Mouse (Mus musculus): Measurements from ENCODE around the gene Furin. TPM values are rescaled to one million over a fixed set of nuclear protein-coding genes. Genes with fewer than 3 reads are reported as not detected.

Furin gene
- polyA plus RNA-seq, 1 experiment, result 35.7 TPM

- TF ChIP-seq POLR2A (IDR thresholded peaks at IDR 0.05; ENCODE audit: low read depth, low read length), result no peak
- TF ChIP-seq CTCF (IDR thresholded peaks at IDR 0.05; ENCODE audit: extremely low read depth, insufficient read depth, insufficient read length, insufficient replicate concordance), result no peak
- Histone ChIP-seq H3K4me3 (ENCODE audit: extremely low read depth, insufficient read depth, insufficient read length) (no peak overlapping the region), H3K4me1 (ENCODE audit: control insufficient read depth, insufficient read depth, insufficient read length) (no peaks in the 10 kb centered on the region), H3K27me3 (ENCODE audit: control insufficient read depth, insufficient read depth, low read length) (no peaks in the 10 kb centered on the region), H3K27ac (ENCODE audit: insufficient read depth, low read length) (no peak overlapping the region), H3K36me3 (ENCODE audit: control insufficient read depth, insufficient read depth, low read length) (no peaks in the 10 kb centered on the region)
- no peak for DNase-seq (ENCODE audit: low read depth in 1 of 2, low spot score in 2 of 2)
- WGBS, result 70% methylated on average over 3 of the region's 3 CpGs
Observed at GRCm38 (mm10) chr7:80419278-80419677, 14.0 kb upstream of the Furin start.

- Histone ChIP-seq H3K4me1 (ENCODE audit: control insufficient read depth, insufficient read depth, insufficient read length) (no peaks in the 10 kb centered on the region), H3K4me3 (ENCODE audit: extremely low read depth, insufficient read depth, insufficient read length) (no peak overlapping the region), H3K27me3 (ENCODE audit: control insufficient read depth, insufficient read depth, low read length) (no peaks in the 10 kb centered on the region), H3K36me3 (ENCODE audit: control insufficient read depth, insufficient read depth, low read length) (no peaks in the 10 kb centered on the region), H3K27ac (ENCODE audit: insufficient read depth, low read length) (no peak overlapping the region)
- TF ChIP-seq CTCF (IDR thresholded peaks at IDR 0.05; ENCODE audit: extremely low read depth, insufficient read depth, insufficient read length, insufficient replicate concordance), result no peak
- TF ChIP-seq POLR2A (IDR thresholded peaks at IDR 0.05; ENCODE audit: low read depth, low read length), result no peak
- DNase-seq (ENCODE audit: low read depth in 1 of 2, low spot score in 2 of 2), result no peak
- 84% methylated on average over 3 of the region's 3 CpGs for WGBS
Observed at GRCm38 (mm10) chr7:80418036-80418435, 12.8 kb upstream of the Furin start.

GRCm38 (mm10) chr7:80417601-80418000 lies 12.4 kb upstream of the Furin start:
- Histone ChIP-seq H3K27me3 (ENCODE audit: control insufficient read depth, insufficient read depth, low read length) (no peaks in the 10 kb centered on the region), H3K36me3 (ENCODE audit: control insufficient read depth, insufficient read depth, low read length) (no peaks in the 10 kb centered on the region), H3K4me3 (ENCODE audit: extremely low read depth, insufficient read depth, insufficient read length) (no peak overlapping the region), H3K4me1 (ENCODE audit: control insufficient read depth, insufficient read depth, insufficient read length) (no peaks in the 10 kb centered on the region), H3K27ac (ENCODE audit: insufficient read depth, low read length) (no peak overlapping the region)
- DNase-seq (ENCODE audit: low read depth in 1 of 2, low spot score in 2 of 2), result no peak
- TF ChIP-seq POLR2A (IDR thresholded peaks at IDR 0.05; ENCODE audit: low read depth, low read length) (no peak), CTCF (IDR thresholded peaks at IDR 0.05; ENCODE audit: extremely low read depth, insufficient read depth, insufficient read length, insufficient replicate concordance) (no peak)

- Histone ChIP-seq H3K4me1 (ENCODE audit: control insufficient read depth, insufficient read depth, insufficient read length) (no peaks in the 10 kb centered on the region), H3K27ac (ENCODE audit: insufficient read depth, low read length) (no peak overlapping the region), H3K4me3 (ENCODE audit: extremely low read depth, insufficient read depth, insufficient read length) (no peak overlapping the region), H3K36me3 (ENCODE audit: control insufficient read depth, insufficient read depth, low read length) (no peaks in the 10 kb centered on the region), H3K27me3 (ENCODE audit: control insufficient read depth, insufficient read depth, low read length) (no peaks in the 10 kb centered on the region)
- DNase-seq (ENCODE audit: low read depth in 1 of 2, low spot score in 2 of 2), result no peak
- no peak for TF ChIP-seq POLR2A (IDR thresholded peaks at IDR 0.05; ENCODE audit: low read depth, low read length)
- TF ChIP-seq CTCF (IDR thresholded peaks at IDR 0.05; ENCODE audit: extremely low read depth, insufficient read depth, insufficient read length, insufficient replicate concordance), result no peak
- 46% methylated on average over 7 of the region's 7 CpGs for WGBS
Observed at GRCm38 (mm10) chr7:80416969-80417368, 11.7 kb upstream of the Furin start.

- no peak overlapping the region for H3K4me3 ChIP-seq (ENCODE audit: extremely low read depth, insufficient read depth, insufficient read length)
- 51% methylated on average over 7 of the region's 7 CpGs for WGBS
- DNase-seq (ENCODE audit: low read depth in 1 of 2, low spot score in 2 of 2), result no peak
- H3K27me3 ChIP-seq (ENCODE audit: control insufficient read depth, insufficient read depth, low read length), result no peaks in the 10 kb centered on the region
- H3K27ac ChIP-seq (ENCODE audit: insufficient read depth, low read length), result no peak overlapping the region
- no peaks in the 10 kb centered on the region for H3K4me1 ChIP-seq (ENCODE audit: control insufficient read depth, insufficient read depth, insufficient read length)
- no peak for TF ChIP-seq CTCF (IDR thresholded peaks at IDR 0.05; ENCODE audit: extremely low read depth, insufficient read depth, insufficient read length, insufficient replicate concordance)
- no peak for TF ChIP-seq POLR2A (IDR thresholded peaks at IDR 0.05; ENCODE audit: low read depth, low read length)
- H3K36me3 ChIP-seq (ENCODE audit: control insufficient read depth, insufficient read depth, low read length), result no peaks in the 10 kb centered on the region
Observed at GRCm38 (mm10) chr7:80414303-80414855, 9.1 kb upstream of the Furin start.

GRCm38 (mm10) chr7:80413512-80414302 lies 8.5 kb upstream of the Furin start:
- H3K4me3 ChIP-seq (ENCODE audit: extremely low read depth, insufficient read depth, insufficient read length), result no peak overlapping the region
- TF ChIP-seq CTCF (IDR thresholded peaks at IDR 0.05; ENCODE audit: extremely low read depth, insufficient read depth, insufficient read length, insufficient replicate concordance) (no peak), POLR2A (IDR thresholded peaks at IDR 0.05; ENCODE audit: low read depth, low read length) (no peak)
- WGBS, result 81% methylated on average over 9 of the region's 9 CpGs

GRCm38 (mm10) chr7:80412781-80413180 lies 7.5 kb upstream of the Furin start:
- DNase-seq (ENCODE audit: low read depth in 1 of 2, low spot score in 2 of 2), result no peak
- Histone ChIP-seq H3K27ac (ENCODE audit: insufficient read depth, low read length) (no peak overlapping the region), H3K4me3 (ENCODE audit: extremely low read depth, insufficient read depth, insufficient read length) (no peak overlapping the region), H3K27me3 (ENCODE audit: control insufficient read depth, insufficient read depth, low read length) (no peaks in the 10 kb centered on the region), H3K36me3 (ENCODE audit: control insufficient read depth, insufficient read depth, low read length) (no peaks in the 10 kb centered on the region), H3K4me1 (ENCODE audit: control insufficient read depth, insufficient read depth, insufficient read length) (no peaks in the 10 kb centered on the region)
- 92% methylated on average over 5 of the region's 5 CpGs for WGBS
- TF ChIP-seq CTCF (IDR thresholded peaks at IDR 0.05; ENCODE audit: extremely low read depth, insufficient read depth, insufficient read length, insufficient replicate concordance) (no peak), POLR2A (IDR thresholded peaks at IDR 0.05; ENCODE audit: low read depth, low read length) (no peak)

More at GRCm38 (mm10) chr7:80413512-80414302, 8.5 kb upstream of the Furin start:
- Histone ChIP-seq H3K27ac (ENCODE audit: insufficient read depth, low read length) (no peak overlapping the region), H3K36me3 (ENCODE audit: control insufficient read depth, insufficient read depth, low read length) (no peaks in the 10 kb centered on the region), H3K27me3 (ENCODE audit: control insufficient read depth, insufficient read depth, low read length) (no peaks in the 10 kb centered on the region), H3K4me1 (ENCODE audit: control insufficient read depth, insufficient read depth, insufficient read length) (no peaks in the 10 kb centered on the region)
- DNase-seq (ENCODE audit: low read depth in 1 of 2, low spot score in 2 of 2), result no peak
